Mouse (Mus musculus) cerebellum, adult 8-10 months (tissue): ENCODE results near the gene Pcx.
A peak's percentile ranks its signal among the peaks of the same experiment; 100 is the strongest.

Experiments
- DNase-seq: peaks from one replicate; pipeline ENCODE4 v3.0.0; 2022

The Pcx gene

GRCm38 (mm10) chr19:4509986-4510963 is at the start of gene Pcx:
Gene Pcx, plus strand, starts transcription at chr19:4510472.
- peak; percentile 99 for DNase-seq

- no peak for DNase-seq
These were observed 48.3 kb upstream of the Pcx start for GRCm38 (mm10) chr19:4461981-4462380.

GRCm38 (mm10) chr19:4464666-4465065 is 45.6 kb upstream of the Pcx start:
- no peak for DNase-seq

GRCm38 (mm10) chr19:4468363-4468762 is 41.9 kb upstream of the Pcx start:
- peak; percentile 64 for DNase-seq

GRCm38 (mm10) chr19:4473549-4473948 is 36.7 kb upstream of the Pcx start:
- no peak for DNase-seq

- DNase-seq: no peak
These were observed 35.5 kb upstream of the Pcx start for GRCm38 (mm10) chr19:4474739-4475138.

- DNase-seq: no peak
These were observed 34.9 kb upstream of the Pcx start for GRCm38 (mm10) chr19:4475224-4475925.

GRCm38 (mm10) chr19:4476601-4477257 is 33.5 kb upstream of the Pcx start:
- DNase-seq: peak; percentile 78

- DNase-seq: peak; percentile 85
These were observed 32.7 kb upstream of the Pcx start, which contains the start of gene Syt12 for GRCm38 (mm10) chr19:4477345-4478189. Gene Syt12, minus strand, starts transcription at chr19:4477447.

GRCm38 (mm10) chr19:4478190-4478516 is 32.1 kb upstream of the Pcx start:
- DNase-seq: no peak

GRCm38 (mm10) chr19:4480041-4480440 is 30.2 kb upstream of the Pcx start:
- DNase-seq: peak; percentile 72

GRCm38 (mm10) chr19:4481326-4481725 is 28.9 kb upstream of the Pcx start:
- no peak for DNase-seq

GRCm38 (mm10) chr19:4482111-4482859 is 28.0 kb upstream of the Pcx start:
- DNase-seq: no peak

- no peak for DNase-seq
These were observed 25.3 kb upstream of the Pcx start for GRCm38 (mm10) chr19:4485006-4485405.

- DNase-seq: no peak
These were observed 22.4 kb upstream of the Pcx start for GRCm38 (mm10) chr19:4487877-4488276.

GRCm38 (mm10) chr19:4491080-4491695 is 19.1 kb upstream of the Pcx start:
- no peak for DNase-seq

- DNase-seq: peak; percentile 95
These were observed 17.6 kb upstream of the Pcx start for GRCm38 (mm10) chr19:4492526-4493296.

- DNase-seq: no peak
These were observed 15.6 kb upstream of the Pcx start for GRCm38 (mm10) chr19:4494707-4495106.

GRCm38 (mm10) chr19:4495814-4496213 is 14.5 kb upstream of the Pcx start:
- no peak for DNase-seq

- no peak for DNase-seq
These were observed 13.6 kb upstream of the Pcx start for GRCm38 (mm10) chr19:4496535-4497262.
